Mouse (Mus musculus) urinary bladder, postnatal 36 days (tissue): ENCODE measurements at regions not wholly inside any gene's neighbourhood (a gene's known extent, or its start where the extent isn't known, plus 50 kb on each side); places are given as distances from the start of the nearest gene placed in this dataset.

Experiments used
- DNase-seq, 2 experiments: peaks; one replicate each; pipeline ENCODE4 v3.0.0; 2022; ENCODE audit warnings: low spot score in 2 of 2, mixed read lengths in 1 of 2

DNA sequence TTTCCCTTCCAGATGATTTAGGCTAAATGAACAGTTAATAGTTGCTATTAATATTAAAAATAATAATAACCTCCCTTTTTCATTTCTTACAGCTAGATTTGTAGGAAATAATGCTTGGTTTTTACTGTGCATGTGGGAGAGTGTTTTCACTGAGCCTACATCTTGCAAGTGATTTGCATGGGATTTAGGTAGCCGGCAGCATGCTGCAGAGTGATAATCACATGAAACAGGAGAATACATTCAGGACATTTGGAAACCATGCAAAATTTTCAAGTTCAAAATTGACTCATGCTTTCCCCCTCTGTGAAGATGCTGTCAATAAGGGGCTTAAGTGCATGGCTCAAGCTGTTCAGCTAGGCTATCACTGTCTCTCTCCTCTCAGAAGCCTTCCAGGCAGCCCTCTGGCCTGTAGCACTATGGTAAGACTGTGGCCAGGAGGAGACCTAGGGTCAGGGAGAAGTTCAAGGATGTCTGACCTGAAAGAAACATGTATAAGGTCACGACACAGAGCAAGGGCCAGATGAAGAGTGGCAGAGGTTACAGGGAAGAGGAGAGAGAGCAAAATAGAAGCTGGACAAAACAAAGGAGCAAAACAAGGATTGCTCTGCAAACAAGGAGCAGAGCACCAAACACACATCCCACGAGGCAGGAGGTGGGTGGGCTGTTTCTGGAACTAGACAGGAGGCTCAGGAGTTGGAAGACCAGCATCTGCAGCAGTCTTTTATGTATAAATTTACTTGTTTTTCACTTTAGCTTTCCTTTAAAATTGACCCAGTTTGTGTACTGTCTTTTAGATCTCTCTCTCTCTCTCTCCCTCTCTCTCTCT is 177.5 kb downstream of the Tmem161b start:
- no peak for DNase-seq

DNA sequence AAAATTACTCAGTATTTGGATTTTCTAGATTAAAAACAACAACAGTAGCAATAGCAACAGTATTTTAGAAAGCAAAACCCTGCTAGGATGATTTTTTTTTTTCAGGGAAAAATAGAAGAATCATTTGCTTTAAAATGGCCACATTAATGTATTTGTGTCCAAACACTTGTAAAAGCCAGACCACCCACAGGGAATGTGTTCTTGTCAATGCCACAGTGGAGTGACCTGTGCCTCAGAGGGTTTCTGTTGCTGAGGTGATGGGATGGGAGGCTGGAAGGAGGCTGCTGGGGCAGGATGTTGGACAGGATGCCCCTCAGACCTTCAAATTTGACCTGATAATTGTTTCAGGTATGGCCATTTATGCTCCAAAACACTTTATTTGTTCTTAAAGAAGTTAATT is 178.9 kb downstream of the Tmem161b start:
- DNase-seq, result no peak

DNA sequence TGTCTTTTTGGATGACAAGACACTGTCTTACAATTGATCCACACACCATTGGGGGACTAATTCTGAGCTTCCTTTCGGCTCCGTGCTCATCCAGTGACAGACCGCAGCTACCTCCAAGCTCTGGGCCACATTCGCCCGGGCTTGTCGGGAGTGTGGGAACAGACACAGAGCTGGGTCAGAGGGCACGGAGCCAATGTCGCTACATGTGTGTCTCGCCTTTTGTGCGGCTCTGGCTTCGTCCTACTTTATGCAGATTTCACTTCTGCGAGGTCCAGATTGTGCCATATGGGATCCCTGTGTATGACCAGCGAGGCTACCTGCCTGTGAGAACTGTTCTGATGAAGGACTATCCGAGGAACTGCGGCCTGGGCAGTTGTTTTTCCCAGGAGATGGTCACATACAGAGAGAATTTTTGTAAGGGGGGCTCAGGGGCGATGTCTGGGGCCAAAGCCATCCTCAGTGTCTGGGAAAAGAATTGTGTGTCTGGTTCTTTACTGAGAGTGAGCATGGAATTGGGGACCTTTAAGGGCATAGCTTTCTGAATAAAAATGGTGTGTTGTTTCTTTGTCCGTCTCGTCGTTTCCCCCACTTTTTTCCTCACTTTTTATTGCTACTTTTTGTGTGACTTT is 182.6 kb downstream of the Tmem161b start:
- no peak for DNase-seq

DNA sequence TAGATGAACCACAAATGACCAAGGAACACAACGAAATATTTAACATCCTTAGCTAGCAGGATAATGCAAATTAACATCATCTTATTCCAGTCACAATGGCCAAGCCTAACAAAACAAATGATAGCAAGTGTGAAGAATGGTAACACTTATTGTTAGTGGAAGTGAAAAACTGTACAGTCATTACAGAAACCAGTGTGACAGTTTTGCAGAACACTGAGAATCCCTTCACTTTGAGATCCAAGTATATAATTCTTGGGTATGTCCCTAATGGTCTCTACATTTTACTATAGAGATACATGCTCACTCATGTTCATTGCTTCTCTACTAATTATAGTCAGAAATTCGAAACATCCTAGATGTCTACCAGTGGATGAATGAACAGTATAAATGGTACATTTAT is 212.3 kb downstream of the Tmem161b start:
- no peak for DNase-seq

DNA sequence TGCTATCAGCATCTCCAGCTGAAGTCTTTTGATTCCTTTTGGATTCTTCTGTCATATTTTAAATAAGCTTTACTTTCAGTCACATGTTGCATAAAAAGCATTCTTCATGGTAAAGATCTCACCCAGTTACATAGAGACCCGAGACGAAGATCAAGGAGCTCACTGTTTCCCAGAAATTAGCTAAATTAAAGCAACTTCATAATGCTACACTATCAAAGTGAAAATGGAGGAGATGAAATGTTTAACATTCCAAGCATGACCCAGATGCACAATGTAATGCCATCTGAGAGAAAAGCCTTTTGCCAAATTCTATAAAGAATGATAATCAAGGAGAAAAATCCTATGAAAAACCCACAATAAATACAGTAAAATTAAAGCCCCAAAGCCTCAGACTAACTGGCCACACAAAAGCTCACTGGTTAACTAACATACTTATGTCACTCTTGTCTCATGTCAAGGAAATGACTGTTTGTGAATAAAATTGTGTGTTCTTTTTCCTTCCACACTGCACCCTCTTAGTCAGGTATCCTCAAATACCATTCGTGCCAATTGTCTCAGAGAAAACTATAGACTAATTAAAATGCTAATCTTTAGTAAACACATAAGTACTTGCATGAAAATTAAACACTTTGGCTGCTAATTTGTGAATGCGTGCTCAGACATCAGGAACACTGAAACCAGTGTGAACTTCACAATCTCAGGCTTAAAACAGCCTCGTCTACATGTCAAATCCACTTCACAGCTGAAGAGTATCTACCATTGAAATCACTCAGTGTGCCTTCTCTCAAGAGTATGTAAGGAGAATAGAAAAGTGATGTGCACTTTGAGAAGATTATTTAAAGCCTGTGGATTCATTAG is 215.7 kb downstream of the Tmem161b start:
- DNase-seq, result no peak

DNA sequence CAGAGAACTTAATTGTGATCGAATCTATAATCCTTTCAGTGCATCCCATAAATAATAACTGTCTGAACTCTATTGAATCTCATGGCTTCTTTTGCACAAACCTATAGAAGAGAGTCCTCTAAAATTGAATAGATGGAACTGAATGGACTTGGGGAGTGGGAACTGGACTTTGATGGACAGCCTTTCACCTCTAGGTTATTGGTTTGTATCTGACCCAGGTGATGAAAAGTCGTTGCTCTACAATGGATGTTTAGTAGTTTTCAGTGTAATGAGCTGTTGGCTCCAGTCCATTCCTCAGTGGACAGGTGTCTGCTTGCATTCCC is 216.3 kb downstream of the Tmem161b start:
- DNase-seq, result no peak

DNA sequence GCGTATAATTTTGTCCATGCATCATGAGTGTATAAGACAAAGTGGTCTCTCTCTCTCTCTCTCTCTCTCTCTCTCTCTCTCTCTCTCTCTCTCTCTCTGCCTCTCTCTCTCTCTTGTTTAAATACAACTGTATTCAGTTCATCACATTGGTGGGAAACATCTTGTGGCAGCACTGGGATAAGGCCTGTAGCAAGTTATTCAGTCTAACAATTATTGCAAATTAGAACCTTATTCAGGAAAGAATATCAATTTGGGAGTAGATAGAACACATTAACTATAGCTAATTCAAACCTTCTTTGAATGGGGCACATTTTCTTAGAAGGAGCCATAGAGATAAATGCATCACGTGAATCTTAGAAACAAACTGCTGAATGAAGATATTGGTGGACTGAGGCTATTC is 226.4 kb downstream of the Tmem161b start:
- no peak for DNase-seq

DNA sequence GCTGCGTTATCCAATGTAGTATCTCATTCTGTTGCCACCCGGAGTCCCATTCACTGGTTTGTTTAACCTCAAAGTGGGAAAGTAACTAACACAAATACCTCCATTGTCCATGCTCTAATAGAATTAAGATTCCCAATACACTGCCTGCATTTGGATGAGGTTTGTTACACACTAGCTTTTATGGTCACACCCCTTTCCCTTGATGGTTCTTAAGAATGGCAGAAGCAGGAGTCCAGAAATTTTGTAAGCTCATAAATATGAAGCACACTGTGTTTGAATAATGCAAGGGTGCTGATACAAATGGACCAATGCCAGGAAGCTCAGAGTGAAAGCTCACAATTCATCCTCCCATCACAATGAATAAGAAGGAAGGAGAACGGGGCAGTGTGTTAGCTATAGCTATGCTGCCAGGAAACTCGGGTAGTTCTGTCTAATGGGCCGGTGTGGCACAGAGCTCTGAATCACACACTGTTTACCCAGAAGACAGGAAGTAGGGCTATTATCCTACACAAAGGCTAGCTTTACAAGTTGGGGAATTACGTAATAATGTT is 227.0 kb downstream of the Tmem161b start:
- no peak for DNase-seq
